Mouse (Mus musculus): Measurements from ENCODE around the gene Ces3b. TPM values are rescaled to one million over a fixed set of nuclear protein-coding genes. Genes with fewer than 3 reads are reported as not detected.
A peak's percentile ranks its signal among the peaks of the same experiment; 100 is the strongest.
"Not testable (repeated sequence)": the region's sequence is repeated elsewhere in the genome, so short reads cannot be mapped to it uniquely, and the experiment has no call there.

Ces3b gene
- polyA plus RNA-seq, 1 experiment from 2014 or later = not detected

GRCm38 (mm10) chr8:105076601-105077000 lies 7.0 kb upstream of the Ces3b start:
- WGBS = 90% methylated on average over 4 of the region's 4 CpGs

DNA sequence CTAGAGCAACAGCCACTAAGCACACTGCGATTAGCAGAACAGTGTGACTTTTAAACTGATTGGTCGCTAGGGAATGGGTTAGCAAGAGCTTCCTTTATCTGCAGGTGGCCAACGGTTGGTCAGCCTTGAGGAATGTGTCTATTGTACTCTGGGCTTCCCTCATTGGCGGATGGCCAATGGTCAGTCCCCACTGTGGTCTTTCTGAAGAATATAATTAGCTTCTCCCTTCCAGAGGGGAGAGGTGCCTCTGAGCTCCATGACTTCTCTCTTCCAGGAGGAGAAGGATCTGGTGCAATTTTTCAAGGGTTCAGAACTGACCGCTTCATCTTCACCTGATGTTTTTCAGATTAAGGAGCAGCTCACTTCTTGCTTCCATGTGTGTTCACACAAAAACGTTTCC lies 6.5 kb upstream of the Ces3b start:
- WGBS = 71% methylated on average over 6 of the region's 6 CpGs
- Histone ChIP-seq H3K27ac (ENCODE audit: low read depth, low read length) (no peak overlapping the region), H3K4me3 (ENCODE audit: low read depth, low read length) (no peak overlapping the region), H3K9me3 (ENCODE audit: control insufficient read depth, low read length) (no peaks in the 10 kb centered on the region), H3K36me3 (ENCODE audit: control insufficient read depth, insufficient read depth, low read length) (no peaks in the 10 kb centered on the region), H3K9ac (ENCODE audit: low read depth, low read length) (no peak overlapping the region), H3K27me3 (replicated peaks; ENCODE audit: control insufficient read depth, insufficient read depth, low read length) (no peaks in the 10 kb centered on the region), H3K4me1 (replicated peaks; ENCODE audit: control insufficient read depth, insufficient read depth, low read length) (no peaks in the 10 kb centered on the region), H3K4me2 (no peak overlapping the region)
- ATAC-seq (replicated peaks; ENCODE audit: low FRiP score) = no peak
- DNase-seq (ENCODE audit: low spot score) = no peak

More at GRCm38 (mm10) chr8:105076601-105077000, 7.0 kb upstream of the Ces3b start:
- Histone ChIP-seq H3K27me3 (replicated peaks; ENCODE audit: control insufficient read depth, insufficient read depth, low read length) (no peaks in the 10 kb centered on the region), H3K9me3 (ENCODE audit: control insufficient read depth, low read length) (no peaks in the 10 kb centered on the region), H3K4me3 (ENCODE audit: low read depth, low read length) (no peak overlapping the region), H3K4me2 (no peak overlapping the region), H3K4me1 (replicated peaks; ENCODE audit: control insufficient read depth, insufficient read depth, low read length) (no peaks in the 10 kb centered on the region), H3K36me3 (ENCODE audit: control insufficient read depth, insufficient read depth, low read length) (no peaks in the 10 kb centered on the region), H3K9ac (ENCODE audit: low read depth, low read length) (no peak overlapping the region), H3K27ac (ENCODE audit: low read depth, low read length) (no peak overlapping the region)
- no peak for DNase-seq (ENCODE audit: low spot score)
- ATAC-seq (replicated peaks; ENCODE audit: low FRiP score) = no peak

- Histone ChIP-seq H3K9me3 (ENCODE audit: control insufficient read depth, low read length) (no peaks in the 10 kb centered on the region), H3K36me3 (ENCODE audit: control insufficient read depth, insufficient read depth, low read length) (no peaks in the 10 kb centered on the region), H3K4me1 (replicated peaks; ENCODE audit: control insufficient read depth, insufficient read depth, low read length) (no peaks in the 10 kb centered on the region), H3K9ac (ENCODE audit: low read depth, low read length) (no peak overlapping the region), H3K4me2 (no peak overlapping the region), H3K27me3 (replicated peaks; ENCODE audit: control insufficient read depth, insufficient read depth, low read length) (no peaks in the 10 kb centered on the region), H3K27ac (ENCODE audit: low read depth, low read length) (no peak overlapping the region), H3K4me3 (ENCODE audit: low read depth, low read length) (no peak overlapping the region)
- ATAC-seq (replicated peaks; ENCODE audit: low FRiP score) (no peak), DNase-seq (ENCODE audit: low spot score) (no peak)
- 83% methylated on average over 5 of the region's 5 CpGs for WGBS
These were observed 5.0 kb upstream of the Ces3b start for GRCm38 (mm10) chr8:105078591-105078990.

- Histone ChIP-seq H3K4me1 (replicated peaks; ENCODE audit: control insufficient read depth, insufficient read depth, low read length) (no peaks in the 10 kb centered on the region), H3K9ac (ENCODE audit: low read depth, low read length) (no peak overlapping the region), H3K36me3 (ENCODE audit: control insufficient read depth, insufficient read depth, low read length) (no peaks in the 10 kb centered on the region), H3K9me3 (ENCODE audit: control insufficient read depth, low read length) (no peaks in the 10 kb centered on the region), H3K27ac (ENCODE audit: low read depth, low read length) (no peak overlapping the region), H3K4me2 (no peak overlapping the region), H3K27me3 (replicated peaks; ENCODE audit: control insufficient read depth, insufficient read depth, low read length) (no peaks in the 10 kb centered on the region), H3K4me3 (ENCODE audit: low read depth, low read length) (no peak overlapping the region)
- ATAC-seq (replicated peaks; ENCODE audit: low FRiP score) (no peak), DNase-seq (ENCODE audit: low spot score) (no peak)
- 61% methylated on average over 5 of the region's 5 CpGs for WGBS
These were observed 2.7 kb upstream of the Ces3b start for GRCm38 (mm10) chr8:105080814-105081336.

DNA sequence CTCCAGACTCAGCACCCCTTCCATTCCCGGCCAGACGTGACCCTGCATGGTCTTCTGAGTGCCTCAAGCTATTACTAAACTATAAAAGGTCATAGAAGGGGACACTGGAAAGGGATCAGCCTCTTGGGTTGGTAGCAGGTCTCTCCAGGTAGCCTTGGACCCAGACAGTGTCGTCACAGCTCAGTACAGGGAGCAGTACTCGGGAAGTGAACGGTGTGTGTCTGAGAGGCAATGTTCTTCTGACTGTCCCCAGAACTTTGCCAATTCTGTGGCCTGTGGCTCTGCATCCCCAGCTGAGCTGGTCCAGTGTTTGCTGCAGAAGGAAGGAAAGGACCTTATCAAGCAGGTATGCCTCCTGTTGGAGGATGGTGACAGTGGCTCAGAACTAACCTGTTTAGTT lies 4.6 kb downstream of the Ces3b start:
- not testable (repeated sequence) for ATAC-seq (replicated peaks; ENCODE audit: low FRiP score); H3K9me3 ChIP-seq (ENCODE audit: control insufficient read depth, low read length); H3K9ac ChIP-seq (ENCODE audit: low read depth, low read length); H3K27ac ChIP-seq (ENCODE audit: low read depth, low read length); H3K27me3 ChIP-seq (replicated peaks; ENCODE audit: control insufficient read depth, insufficient read depth, low read length); H3K4me1 ChIP-seq (replicated peaks; ENCODE audit: control insufficient read depth, insufficient read depth, low read length); H3K4me3 ChIP-seq (ENCODE audit: low read depth, low read length); DNase-seq (ENCODE audit: low spot score); H3K36me3 ChIP-seq (ENCODE audit: control insufficient read depth, insufficient read depth, low read length); H3K4me2 ChIP-seq
- WGBS = 85% methylated on average over 5 of the region's 5 CpGs

DNA sequence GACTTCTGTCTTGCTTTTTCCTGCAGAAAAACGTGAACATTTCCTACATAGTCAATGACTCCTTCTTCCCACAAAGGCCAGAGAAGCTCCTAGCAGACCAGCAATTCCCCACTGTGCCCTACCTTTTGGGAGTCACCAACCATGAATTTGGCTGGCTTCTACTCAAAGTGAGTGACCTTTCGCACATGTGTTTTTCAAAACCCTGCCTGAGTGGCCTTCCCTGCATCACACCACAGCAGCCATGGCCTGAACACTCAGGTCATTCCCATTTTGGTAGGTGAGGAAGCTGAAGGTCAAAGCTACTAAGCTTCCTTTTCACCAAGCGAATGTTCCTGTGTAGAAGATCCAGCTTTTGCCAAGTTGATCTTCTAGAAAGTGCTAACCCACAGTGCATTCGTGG lies 5.0 kb downstream of the Ces3b start:
- 60% methylated on average over 4 of the region's 4 CpGs for WGBS
- DNase-seq (ENCODE audit: low spot score) (no peak), ATAC-seq (replicated peaks; ENCODE audit: low FRiP score) (no peak)
- Histone ChIP-seq H3K4me1 (replicated peaks; ENCODE audit: control insufficient read depth, insufficient read depth, low read length) (no peaks in the 10 kb centered on the region), H3K4me3 (ENCODE audit: low read depth, low read length) (no peak overlapping the region), H3K27ac (ENCODE audit: low read depth, low read length) (no peak overlapping the region), H3K9me3 (ENCODE audit: control insufficient read depth, low read length) (no peaks in the 10 kb centered on the region), H3K9ac (ENCODE audit: low read depth, low read length) (no peak overlapping the region), H3K27me3 (replicated peaks; ENCODE audit: control insufficient read depth, insufficient read depth, low read length) (no peaks in the 10 kb centered on the region), H3K4me2 (no peak overlapping the region), H3K36me3 (ENCODE audit: control insufficient read depth, insufficient read depth, low read length) (no peaks in the 10 kb centered on the region)

- H3K36me3 ChIP-seq (ENCODE audit: control insufficient read depth, insufficient read depth, low read length) = no peaks in the 10 kb centered on the region
- DNase-seq (ENCODE audit: low spot score) = peak; percentile 16
- no peaks in the 10 kb centered on the region for H3K9me3 ChIP-seq (ENCODE audit: control insufficient read depth, low read length)
- H3K4me1 ChIP-seq (replicated peaks; ENCODE audit: control insufficient read depth, insufficient read depth, low read length) = no peaks in the 10 kb centered on the region
- WGBS = 68% methylated on average over 3 of the region's 3 CpGs
- H3K9ac ChIP-seq (ENCODE audit: low read depth, low read length) = no peak overlapping the region
- ATAC-seq (replicated peaks; ENCODE audit: low FRiP score) = no peak
- no peak overlapping the region for H3K27ac ChIP-seq (ENCODE audit: low read depth, low read length)
- no peak overlapping the region for H3K4me2 ChIP-seq
- no peaks in the 10 kb centered on the region for H3K27me3 ChIP-seq (replicated peaks; ENCODE audit: control insufficient read depth, insufficient read depth, low read length)
- H3K4me3 ChIP-seq (ENCODE audit: low read depth, low read length) = no peak overlapping the region
These were observed 10.4 kb downstream of the Ces3b start for GRCm38 (mm10) chr8:105093992-105094391.

GRCm38 (mm10) chr8:105102101-105102785 lies 18.7 kb downstream of the Ces3b start:
- not testable (repeated sequence) for DNase-seq (ENCODE audit: low spot score); H3K4me2 ChIP-seq; H3K4me3 ChIP-seq (ENCODE audit: low read depth, low read length); H3K36me3 ChIP-seq (ENCODE audit: control insufficient read depth, insufficient read depth, low read length); H3K27ac ChIP-seq (ENCODE audit: low read depth, low read length); ATAC-seq (replicated peaks; ENCODE audit: low FRiP score); H3K9me3 ChIP-seq (ENCODE audit: control insufficient read depth, low read length); H3K27me3 ChIP-seq (replicated peaks; ENCODE audit: control insufficient read depth, insufficient read depth, low read length); H3K4me1 ChIP-seq (replicated peaks; ENCODE audit: control insufficient read depth, insufficient read depth, low read length); H3K9ac ChIP-seq (ENCODE audit: low read depth, low read length)
- WGBS = 76% methylated on average over 4 of the region's 4 CpGs

DNA sequence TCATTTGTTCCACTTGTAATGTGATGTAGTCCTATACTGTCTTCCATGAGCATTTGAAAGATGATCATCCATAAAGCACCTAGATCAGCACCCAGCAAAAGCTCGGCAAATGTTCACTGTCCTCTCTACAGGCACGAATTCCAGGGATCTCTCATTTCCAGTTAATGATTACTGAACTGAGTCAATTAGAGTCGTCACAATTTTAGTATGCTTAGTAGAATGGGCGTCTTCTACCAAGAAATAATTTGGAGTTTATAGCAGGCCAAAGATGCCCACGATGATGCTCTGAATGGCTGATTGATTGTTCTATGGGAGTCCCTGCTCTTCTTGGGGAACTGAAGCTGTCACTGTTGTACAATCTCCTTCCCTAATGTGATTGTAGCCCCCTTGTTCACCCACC lies 20.1 kb downstream of the Ces3b start:
- peak; percentile 11 for DNase-seq (ENCODE audit: low spot score)
- H3K36me3 ChIP-seq (ENCODE audit: control insufficient read depth, insufficient read depth, low read length); H3K9ac ChIP-seq (ENCODE audit: low read depth, low read length); H3K9me3 ChIP-seq (ENCODE audit: control insufficient read depth, low read length); H3K4me2 ChIP-seq; H3K27ac ChIP-seq (ENCODE audit: low read depth, low read length); H3K4me1 ChIP-seq (replicated peaks; ENCODE audit: control insufficient read depth, insufficient read depth, low read length); H3K4me3 ChIP-seq (ENCODE audit: low read depth, low read length); H3K27me3 ChIP-seq (replicated peaks; ENCODE audit: control insufficient read depth, insufficient read depth, low read length); ATAC-seq (replicated peaks; ENCODE audit: low FRiP score): not testable (repeated sequence)
- 69% methylated on average over 5 of the region's 5 CpGs for WGBS
